Mouse (Mus musculus) ES-Bruce4 (cell line): ENCODE data around the gene Etfb. TPM values are rescaled to one million over a fixed set of nuclear protein-coding genes. Genes with fewer than 3 reads are reported as not detected.

Experiments used
- H3K27ac ChIP-seq: 2 replicates; pipeline ENCODE4 v1.5.1; 2012; ENCODE audit warnings: low read length, inconsistent platforms; ENCODE audit not compliant: insufficient read depth
- H3K27me3 ChIP-seq: 2 replicates; pipeline ENCODE4 v1.6.1; 2012; ENCODE audit warnings: mild to moderate bottlenecking, low read length, inconsistent platforms; ENCODE audit not compliant: control insufficient read depth, poor library complexity, insufficient read depth, severe bottlenecking
- H3K36me3 ChIP-seq: 2 replicates; pipeline ENCODE4 v1.6.1; 2012; ENCODE audit warnings: inconsistent platforms, mild to moderate bottlenecking, low read length, moderate library complexity; ENCODE audit not compliant: control insufficient read depth, poor library complexity, insufficient read depth, severe bottlenecking
- H3K4me1 ChIP-seq: one replicate; pipeline ENCODE4 v1.8.1; 2011; ENCODE audit warnings: low read length; ENCODE audit not compliant: control insufficient read depth, insufficient read depth
- H3K4me3 ChIP-seq: 2 replicates; pipeline ENCODE4 v1.5.1; 2011; ENCODE audit warnings: low read depth, mild to moderate bottlenecking, low read length
- H3K9ac ChIP-seq: 2 replicates; pipeline ENCODE4 v1.6.1; 2012; ENCODE audit warnings: low read depth, mild to moderate bottlenecking, inconsistent platforms; ENCODE audit not compliant: poor library complexity, severe bottlenecking
- H3K9me3 ChIP-seq: replicated peaks from 2 replicates; pipeline ENCODE4 v1.6.1; 2012; ENCODE audit warnings: mild to moderate bottlenecking, low read length, inconsistent platforms; ENCODE audit not compliant: control insufficient read depth, poor library complexity, insufficient read depth, severe bottlenecking
- CTCF ChIP-seq: IDR thresholded peaks from one replicate; pipeline ENCODE4 v1.8.1; 2011; ENCODE audit warnings: low read depth, low read length
- EP300 ChIP-seq: IDR thresholded peaks from 2 replicates; pipeline ENCODE4 v1.6.1; 2011; ENCODE audit warnings: low read depth, low read length; ENCODE audit not compliant: insufficient read depth
- POLR2A ChIP-seq: IDR thresholded peaks from one replicate; pipeline ENCODE4 v1.8.1; 2011; ENCODE audit warnings: low read length; ENCODE audit not compliant: insufficient read depth
- polyA plus RNA-seq: library from polyadenylated mRNA; stranded (reverse); fragments of >200 nt; gene quantifications from 2 replicates; pipeline ENCODE4 v1.2.4, GENCODE M21; 2011; ENCODE audit warnings: low read depth; ENCODE audit not compliant: missing spikeins, insufficient read depth, insufficient read length

Etfb gene
- polyA plus RNA-seq, 1 experiment, result 68.3 TPM

DNA sequence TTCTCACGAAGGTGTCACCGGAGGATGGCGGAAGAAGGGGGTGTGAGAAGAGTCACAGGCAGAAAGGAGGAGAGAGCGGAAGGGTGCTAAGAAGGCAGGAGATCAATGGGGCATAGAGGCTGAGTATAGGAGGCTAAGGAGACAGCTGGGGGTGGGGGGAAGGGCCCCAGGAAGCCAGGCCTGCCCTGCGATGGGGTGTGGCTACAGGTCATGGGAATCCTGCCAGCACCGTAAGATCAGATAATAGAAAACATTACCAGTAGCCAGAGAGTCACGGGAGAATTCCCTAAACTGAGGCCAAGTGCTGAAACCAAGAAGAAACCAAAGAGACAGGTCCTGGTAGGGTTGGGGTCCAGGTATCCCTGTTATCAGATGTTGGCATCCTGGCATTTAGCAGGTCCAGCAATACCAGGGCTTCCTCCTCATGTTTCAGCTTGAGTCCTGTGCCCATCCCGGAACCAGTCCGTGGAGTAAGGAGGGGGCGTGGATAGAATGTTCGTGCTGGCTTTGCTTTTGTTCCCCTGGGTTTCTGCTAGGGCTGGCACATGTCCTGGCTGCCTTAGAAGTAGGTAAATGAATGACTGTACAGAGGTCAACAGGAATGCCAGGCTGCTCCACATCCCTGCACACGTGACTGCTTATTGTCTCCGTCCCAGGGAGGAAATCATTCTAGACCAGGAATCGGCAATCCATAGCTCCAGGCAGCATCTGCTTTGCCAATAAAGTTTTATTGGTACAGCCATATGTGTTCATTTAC, 9.9 kb downstream of the Etfb start:
- H3K36me3 ChIP-seq, result no peaks in the 10 kb centered on the region
- no peak for TF ChIP-seq CTCF
- TF ChIP-seq POLR2A, result no peak
- TF ChIP-seq EP300, result no peak
- H3K4me3 ChIP-seq, result no peak overlapping the region
- H3K9ac ChIP-seq, result no peak overlapping the region
- H3K27me3 ChIP-seq, result no peaks in the 10 kb centered on the region
- H3K9me3 ChIP-seq, result peaks cover 9% of the 10 kb centered on the region
- no peak overlapping the region for H3K27ac ChIP-seq
- no peaks in the 10 kb centered on the region for H3K4me1 ChIP-seq

- peaks cover 9% of the 10 kb centered on the region for H3K9me3 ChIP-seq
- TF ChIP-seq POLR2A (no peak), EP300 (no peak), CTCF (no peak)
- no peaks in the 10 kb centered on the region for H3K4me1 ChIP-seq
- H3K4me3 ChIP-seq, result no peak overlapping the region
- no peaks in the 10 kb centered on the region for H3K36me3 ChIP-seq
- no peak overlapping the region for H3K27ac ChIP-seq
- H3K9ac ChIP-seq, result no peak overlapping the region
- no peaks in the 10 kb centered on the region for H3K27me3 ChIP-seq
Observed at GRCm38 (mm10) chr7:43454371-43454770, 10.5 kb downstream of the Etfb start.

GRCm38 (mm10) chr7:43462851-43463250, 19.0 kb downstream of the Etfb start, which contains the start of gene Vsig10l:
Gene Vsig10l (plus strand): TSS chr7:43463151.
- no peaks in the 10 kb centered on the region for H3K27me3 ChIP-seq
- H3K9ac ChIP-seq, result no peak within 1 kb of the TSS
- H3K27ac ChIP-seq, result no peak within 1 kb of the TSS
- TF ChIP-seq POLR2A, result no peak
- no peak for TF ChIP-seq CTCF
- TF ChIP-seq EP300, result no peak
- H3K4me3 ChIP-seq, result no peak within 1 kb of the TSS
- no peaks in the 10 kb centered on the region for H3K9me3 ChIP-seq
- no peaks in the 10 kb centered on the region for H3K36me3 ChIP-seq
- H3K4me1 ChIP-seq, result no peaks in the 10 kb centered on the region

DNA sequence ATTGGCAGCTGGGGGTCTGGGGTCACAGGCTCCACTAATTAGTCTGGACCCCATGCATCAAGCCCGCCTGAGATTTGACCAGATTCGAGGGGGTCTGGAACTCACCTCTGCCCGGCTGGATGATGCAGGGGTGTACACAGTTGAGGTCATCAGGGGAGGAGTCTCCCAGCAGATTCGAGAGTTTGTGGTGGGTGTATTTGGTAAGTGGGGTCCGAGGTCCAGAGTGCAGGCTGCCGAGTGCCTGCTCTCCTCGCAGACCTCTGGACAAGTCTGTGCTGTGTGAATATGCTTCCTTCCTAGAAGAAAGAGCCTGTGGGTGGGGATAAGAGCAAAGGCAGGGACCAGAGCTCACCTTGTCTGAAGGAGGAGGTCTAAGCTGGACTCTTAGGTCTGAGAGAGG, 20.1 kb downstream of the Etfb start:
- Histone ChIP-seq H3K9me3 (no peaks in the 10 kb centered on the region), H3K27me3 (no peaks in the 10 kb centered on the region), H3K9ac (no peak overlapping the region), H3K4me1 (no peaks in the 10 kb centered on the region), H3K36me3 (no peaks in the 10 kb centered on the region), H3K27ac (no peak overlapping the region), H3K4me3 (no peak overlapping the region)
- TF ChIP-seq CTCF (no peak), EP300 (no peak), POLR2A (no peak)

- no peaks in the 10 kb centered on the region for H3K36me3 ChIP-seq
- H3K4me3 ChIP-seq, result peak overlapping the region; percentile 70
- no peaks in the 10 kb centered on the region for H3K4me1 ChIP-seq
- no peak for TF ChIP-seq POLR2A
- TF ChIP-seq EP300, result no peak
- no peak for TF ChIP-seq CTCF
- H3K27me3 ChIP-seq, result no peaks in the 10 kb centered on the region
- H3K9ac ChIP-seq, result no peak overlapping the region
- H3K9me3 ChIP-seq, result no peaks in the 10 kb centered on the region
- H3K27ac ChIP-seq, result no peak overlapping the region
Observed at GRCm38 (mm10) chr7:43464864-43465343, 21.0 kb downstream of the Etfb start.
